Mouse (Mus musculus) cerebellum, adult 9-11 months (tissue): ENCODE measurements around the gene Ddah1.
A peak's percentile ranks its signal among the peaks of the same experiment; 100 is the strongest.

ENCODE experiments used
- DNase-seq: peaks from one replicate; pipeline ENCODE4 v3.0.0; 2022

Gene Ddah1

GRCm38 (mm10) chr3:145758561-145759378 is at the start of gene Ddah1:
TSS of gene Ddah1 (plus strand) at chr3:145758675.
- DNase-seq: peak; percentile 68

- DNase-seq: no peak
These were observed 42.6 kb upstream of the Ddah1 start for GRCm38 (mm10) chr3:145715923-145716322.

- no peak for DNase-seq
These were observed 38.8 kb upstream of the Ddah1 start for GRCm38 (mm10) chr3:145719660-145720059.

GRCm38 (mm10) chr3:145725078-145725477 is 33.4 kb upstream of the Ddah1 start:
- no peak for DNase-seq

GRCm38 (mm10) chr3:145728336-145728735 is 30.1 kb upstream of the Ddah1 start:
- DNase-seq: no peak

GRCm38 (mm10) chr3:145729531-145729930 is 28.9 kb upstream of the Ddah1 start:
- DNase-seq: no peak

GRCm38 (mm10) chr3:145730092-145730491 is 28.4 kb upstream of the Ddah1 start:
- no peak for DNase-seq

- no peak for DNase-seq
These were observed 23.6 kb upstream of the Ddah1 start for GRCm38 (mm10) chr3:145734857-145735256.

GRCm38 (mm10) chr3:145736562-145736961 is 21.9 kb upstream of the Ddah1 start:
- DNase-seq: no peak

GRCm38 (mm10) chr3:145738662-145739061 is 19.8 kb upstream of the Ddah1 start:
- no peak for DNase-seq

- DNase-seq: no peak
These were observed 18.6 kb upstream of the Ddah1 start for GRCm38 (mm10) chr3:145739904-145740303.

GRCm38 (mm10) chr3:145743050-145743449 is 15.4 kb upstream of the Ddah1 start:
- no peak for DNase-seq

- DNase-seq: no peak
These were observed 14.9 kb upstream of the Ddah1 start for GRCm38 (mm10) chr3:145743476-145744027.

- no peak for DNase-seq
These were observed 9.8 kb upstream of the Ddah1 start for GRCm38 (mm10) chr3:145748626-145749025.

GRCm38 (mm10) chr3:145756457-145756856 is 2.0 kb upstream of the Ddah1 start:
- no peak for DNase-seq

GRCm38 (mm10) chr3:145757177-145757576 is 1.3 kb upstream of the Ddah1 start:
- DNase-seq: no peak

GRCm38 (mm10) chr3:145757844-145758243 is 631 bp upstream of the Ddah1 start:
- DNase-seq: no peak

- DNase-seq: peak; percentile 6
These were observed 1.1 kb downstream of the Ddah1 start for GRCm38 (mm10) chr3:145759379-145760209.

- DNase-seq: no peak
These were observed 2.1 kb downstream of the Ddah1 start for GRCm38 (mm10) chr3:145760547-145760946.

- DNase-seq: no peak
These were observed 3.2 kb downstream of the Ddah1 start for GRCm38 (mm10) chr3:145761501-145762170.

GRCm38 (mm10) chr3:145762957-145763641 is 4.6 kb downstream of the Ddah1 start:
- no peak for DNase-seq

- DNase-seq: no peak
These were observed 5.1 kb downstream of the Ddah1 start for GRCm38 (mm10) chr3:145763642-145763972.

- no peak for DNase-seq
These were observed 5.9 kb downstream of the Ddah1 start for GRCm38 (mm10) chr3:145764416-145764815.
